Mouse (Mus musculus) left cerebral cortex, postnatal 36 days (tissue): ENCODE measurements around the gene Slc35b4. TPM values are rescaled to one million over a fixed set of nuclear protein-coding genes. Genes with fewer than 3 reads are reported as not detected.

Experiments used
- DNase-seq, 2 experiments: peaks; one replicate each; pipeline ENCODE4 v3.0.0; 2021 to 2022; ENCODE audit warnings: low spot score in 2 of 2, mixed read lengths in 1 of 2
- intact Hi-C: fragments of 180-260 bp; cut with DNase I; formaldehyde crosslinking; loops from one replicate; pipeline ENCODE4 v1.15.1; 2025
- total RNA-seq, 2 experiments: library from RNA; stranded (reverse); gene quantifications; 2 replicates each; pipeline ENCODE4 v1.2.3; 2021

Gene Slc35b4
- 10 to 100 TPM; 58.9 to 59.3 TPM for total RNA-seq

GRCm38 (mm10) chr6:34176864-34177247 is at the start of gene Slc35b4:
Gene Slc35b4, minus strand, starts transcription at chr6:34177111.
- peak; percentile 93 for DNase-seq

GRCm38 (mm10) chr6:34225004-34225599 is 48.2 kb upstream of the Slc35b4 start:
- intact Hi-C loops: no loop called here
- DNase-seq: no peak

More at GRCm38 (mm10) chr6:34176864-34177247, at the start of gene Slc35b4:
- intact Hi-C loops: no loop called here

- intact Hi-C loops: no loop called here
- no peak for DNase-seq
Measured at GRCm38 (mm10) chr6:34216450-34217319, 39.8 kb upstream of the Slc35b4 start.

GRCm38 (mm10) chr6:34205754-34206153 is 28.8 kb upstream of the Slc35b4 start:
- intact Hi-C loops: loop anchor here (2.0 to 5.0 kb wide), 2 partner anchors 25 to 72 kb away; no protein-coding TSS in a partner anchor
- no peak for DNase-seq

- intact Hi-C loops: loop anchor here (2.0 to 5.0 kb wide), 2 partner anchors 26 to 72 kb away; no protein-coding TSS in a partner anchor
- peak; percentile 17 to 35 for DNase-seq
Measured at GRCm38 (mm10) chr6:34204971-34205572, 28.2 kb upstream of the Slc35b4 start.

- DNase-seq: no peak
- intact Hi-C loops: no loop called here
Measured at GRCm38 (mm10) chr6:34203503-34203902, 26.6 kb upstream of the Slc35b4 start.

- no peak for DNase-seq
- intact Hi-C loops: loop anchor here (5.0 kb wide), 1 partner anchor 263 kb away; no protein-coding TSS in a partner anchor
Measured at GRCm38 (mm10) chr6:34194981-34195380, 18.1 kb upstream of the Slc35b4 start.

GRCm38 (mm10) chr6:34193708-34194475 is 17.0 kb upstream of the Slc35b4 start:
- intact Hi-C loops: loop anchor here (5.0 kb wide), 1 partner anchor 262 kb away; no protein-coding TSS in a partner anchor
- DNase-seq: peak; percentile 31 to 47

GRCm38 (mm10) chr6:34191401-34191800 is 14.5 kb upstream of the Slc35b4 start:
- no peak for DNase-seq
- intact Hi-C loops: loop anchor here (5.0 kb wide), 1 partner anchor 259 kb away; no protein-coding TSS in a partner anchor

GRCm38 (mm10) chr6:34189494-34189893 is 12.6 kb upstream of the Slc35b4 start:
- DNase-seq: no peak
- intact Hi-C loops: no loop called here

- intact Hi-C loops: no loop called here
- no peak for DNase-seq
Measured at GRCm38 (mm10) chr6:34187986-34188599, 11.2 kb upstream of the Slc35b4 start.

- intact Hi-C loops: no loop called here
- DNase-seq: no peak
Measured at GRCm38 (mm10) chr6:34187273-34187863, 10.5 kb upstream of the Slc35b4 start.

- DNase-seq: no peak
- intact Hi-C loops: no loop called here
Measured at GRCm38 (mm10) chr6:34183326-34183725, 6.4 kb upstream of the Slc35b4 start.

GRCm38 (mm10) chr6:34181961-34182360 is 5.0 kb upstream of the Slc35b4 start:
- intact Hi-C loops: no loop called here
- no peak for DNase-seq

GRCm38 (mm10) chr6:34179911-34180310 is 3.0 kb upstream of the Slc35b4 start:
- no peak for DNase-seq
- intact Hi-C loops: no loop called here

GRCm38 (mm10) chr6:34179007-34179406 is 2.1 kb upstream of the Slc35b4 start:
- intact Hi-C loops: no loop called here
- DNase-seq: no peak

- intact Hi-C loops: no loop called here
- DNase-seq: no peak
Measured at GRCm38 (mm10) chr6:34176111-34176863, 624 bp downstream of the Slc35b4 start.

GRCm38 (mm10) chr6:34174715-34175114 is 2.2 kb downstream of the Slc35b4 start:
- intact Hi-C loops: no loop called here
- DNase-seq: no peak
